Mouse (Mus musculus) testis, adult 10 weeks (tissue): ENCODE results near the gene Tlcd1. TPM values are rescaled to one million over a fixed set of nuclear protein-coding genes. Genes with fewer than 3 reads are reported as not detected.

ENCODE experiments used
- polyA plus RNA-seq: library from polyadenylated mRNA; stranded (reverse); fragments of 350-450 nt; fragmentation: Illumina TruSeq; extraction: RNeasy Lipid Tissue Mini Kit (QIAGEN cat#74804); gene quantifications from one replicate; pipeline ENCODE4 v1.2.3, GENCODE M21; 2014; ENCODE audit warnings: low read depth, low replicate concordance

Tlcd1 gene
- 44.7 TPM for polyA plus RNA-seq

DNA sequence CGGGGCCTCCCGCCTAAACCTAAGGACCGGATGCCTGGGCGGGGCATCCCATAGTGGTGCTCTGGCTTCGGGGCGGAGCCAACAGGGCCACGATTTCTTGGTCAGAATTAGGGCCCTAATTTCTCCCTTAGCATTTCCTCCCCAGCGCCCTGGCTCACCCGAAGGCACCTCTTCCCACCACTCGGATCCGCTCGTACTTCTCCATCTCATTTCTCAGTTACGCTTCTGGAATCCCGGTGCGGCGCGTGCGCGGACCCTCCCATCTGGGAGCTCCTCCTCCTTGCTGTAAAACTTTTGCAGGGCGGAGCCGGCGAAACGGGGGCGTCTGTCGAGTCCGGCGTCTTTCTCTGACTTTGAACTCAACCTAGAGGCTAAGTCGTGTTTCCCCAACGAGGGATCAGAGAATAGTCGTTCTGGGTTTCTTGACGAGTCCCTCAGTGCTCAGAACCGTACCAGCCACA, at the start of gene Tlcd1, which contains the start of gene Nek8:
Tlcd1 (plus strand) TSS at position 310 of the 461 bp plus-strand sequence.
Nek8 (minus strand) TSS at position 274 of the 461 bp plus-strand sequence.

DNA sequence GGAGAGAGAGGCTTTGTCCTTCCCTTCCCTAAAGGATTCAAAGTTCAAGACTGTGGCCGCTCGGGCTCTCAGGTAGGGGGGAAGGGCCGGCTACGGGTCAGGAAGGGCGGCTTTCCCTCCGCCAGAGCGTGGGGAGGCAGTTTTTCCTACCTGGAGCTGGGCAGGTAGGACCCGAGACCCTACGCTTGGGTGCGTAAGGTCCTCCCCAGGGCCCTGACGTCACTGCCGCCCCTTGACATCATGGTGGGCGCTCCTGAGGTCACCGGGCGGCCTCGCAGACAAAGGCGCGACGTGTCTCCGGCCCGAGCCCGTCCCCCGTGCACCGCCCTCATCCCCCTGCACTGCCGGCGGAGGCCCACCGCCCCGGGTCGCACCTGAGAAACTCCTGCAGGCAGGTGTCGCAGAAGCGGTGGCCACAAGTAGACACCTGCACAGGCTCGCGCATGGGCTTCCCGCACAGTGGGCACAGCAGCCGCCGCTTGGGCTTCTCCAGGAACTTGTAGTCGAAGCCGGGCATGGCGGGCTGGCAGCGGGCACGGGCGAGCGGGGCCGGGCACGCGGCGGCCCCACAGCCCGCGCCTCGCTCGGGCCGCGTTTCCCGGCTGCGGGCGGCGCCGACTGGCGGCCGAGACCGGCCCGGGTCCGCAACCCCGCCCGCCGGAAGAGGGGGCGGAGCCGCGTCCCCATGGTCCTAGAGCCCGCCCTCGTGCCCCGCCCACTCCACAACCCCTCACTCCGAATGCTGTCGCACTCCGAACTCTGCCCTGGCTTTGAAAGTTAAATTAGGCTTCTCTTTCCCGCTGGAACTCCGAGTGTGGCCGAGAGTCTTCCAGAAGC, 11.4 kb upstream of the Tlcd1 start, which contains the start of gene Traf4:
Traf4 (minus strand) TSS at position 666 of the 837 bp plus-strand sequence.

DNA sequence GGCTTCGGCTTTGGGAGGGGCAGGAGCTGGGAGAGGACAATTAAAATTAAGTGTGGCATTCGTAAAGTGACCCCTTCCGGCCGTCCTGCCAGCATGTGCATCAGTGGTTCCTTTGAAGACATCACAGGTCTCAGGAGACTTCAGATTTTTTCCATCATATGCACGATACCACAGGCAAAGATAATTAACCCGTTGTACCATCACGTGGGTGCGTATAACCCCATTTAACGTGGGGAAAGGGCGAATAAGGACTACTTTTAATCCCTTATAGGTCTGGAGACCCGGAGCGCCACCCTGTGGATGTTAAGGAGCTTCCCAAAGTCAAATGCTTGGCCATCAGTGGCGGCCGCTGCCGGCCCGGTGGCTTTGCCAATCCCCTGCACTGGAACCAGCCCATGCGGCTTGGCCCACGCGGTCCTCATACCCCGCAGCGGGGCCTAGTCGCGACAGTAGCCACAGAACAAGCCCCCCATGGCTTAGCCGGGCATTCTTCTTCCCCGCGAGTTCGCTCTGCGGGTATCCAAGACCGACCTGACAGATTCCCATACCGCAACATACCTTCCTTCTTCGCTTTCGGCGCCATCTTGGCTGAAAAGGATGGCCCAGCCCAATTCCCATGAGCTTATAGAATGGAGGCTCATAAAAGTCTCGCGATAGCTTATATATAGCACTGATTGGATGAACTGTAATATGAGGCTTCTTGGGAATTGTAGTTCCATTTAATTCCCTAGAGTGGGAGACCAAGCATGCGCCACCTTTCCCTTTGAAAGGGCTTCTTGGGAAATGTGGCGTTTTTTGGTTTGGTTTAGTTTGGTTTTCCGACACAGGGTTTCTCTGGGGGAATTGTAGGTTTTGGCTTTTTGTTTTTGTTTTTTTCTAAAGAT, 6.7 kb downstream of the Tlcd1 start, which contains the start of gene Rpl23a:
Rpl23a (minus strand) TSS at position 624 of the 884 bp plus-strand sequence.

DNA sequence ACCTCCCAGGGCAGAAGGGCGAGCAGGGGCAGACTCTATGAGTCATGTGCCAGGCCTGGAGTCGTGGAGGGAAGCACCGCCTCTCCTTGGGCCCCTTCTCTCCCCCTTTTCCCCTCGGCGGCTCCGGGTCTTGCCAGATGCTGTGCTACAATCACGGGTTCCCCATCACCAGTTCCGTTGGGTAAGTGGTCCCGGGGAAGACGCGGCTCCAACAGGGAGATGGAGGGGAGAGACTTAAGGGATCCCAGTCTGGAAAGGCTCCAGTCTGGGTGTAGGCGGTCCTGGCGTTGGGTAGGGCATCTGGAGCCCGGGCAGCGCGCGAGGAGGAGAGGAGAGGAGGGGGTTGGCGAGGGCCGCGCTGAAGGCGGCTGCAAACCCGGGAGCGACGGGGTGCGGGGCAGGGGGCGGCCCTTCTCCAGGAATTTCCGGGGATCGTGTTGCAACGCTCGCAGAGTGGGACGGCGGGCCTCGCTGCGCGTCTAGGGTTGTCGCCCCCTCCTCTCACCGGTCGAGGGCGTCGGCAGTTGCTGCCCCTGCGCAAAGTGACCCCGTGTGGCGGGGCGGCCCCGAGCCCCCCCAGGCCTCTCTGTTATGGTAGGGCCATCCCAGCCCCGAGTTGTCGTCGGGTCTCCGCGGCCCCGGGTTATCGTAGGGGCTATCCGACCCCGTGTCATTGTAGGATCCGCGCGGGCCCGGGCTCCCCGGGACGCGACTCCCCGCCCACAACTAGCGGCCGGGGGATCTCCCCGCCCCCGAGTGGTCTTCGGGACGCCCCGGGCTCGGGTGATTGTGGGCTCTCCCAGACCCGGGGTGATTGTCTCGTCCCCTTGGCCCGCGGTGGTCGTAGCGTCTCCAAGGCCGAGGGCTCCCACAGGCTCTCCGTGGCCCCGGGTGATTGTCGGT, 12.1 kb downstream of the Tlcd1 start, which contains the start of gene Rab34:
Rab34 (plus strand) TSS at position 100 of the 903 bp plus-strand sequence.

DNA sequence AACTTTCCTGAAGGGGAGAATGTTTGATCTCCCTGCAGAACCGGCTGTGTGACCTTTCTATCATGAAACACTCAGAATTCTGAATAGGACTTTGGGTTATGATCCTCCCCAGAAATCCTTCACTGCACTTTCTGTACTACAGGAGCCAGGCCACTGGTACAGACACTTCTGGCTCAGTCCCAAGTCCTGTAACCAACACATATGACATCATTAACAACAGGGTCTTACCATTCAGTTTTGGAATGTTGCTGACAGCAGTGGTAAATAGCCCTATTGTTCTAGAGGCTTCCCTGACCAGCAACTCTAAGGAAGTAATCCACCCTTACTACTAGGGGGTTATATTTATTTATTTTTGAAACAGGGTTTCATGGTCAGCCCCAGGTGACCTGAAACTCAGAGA, 16.6 kb downstream of the Tlcd1 start, which contains the start of gene Proca1:
Proca1 (plus strand) TSS at position 280 of the 400 bp plus-strand sequence.

Other genes starting within 250 kb of the Tlcd1 start
- gene Sez6, start 245.9 kb upstream of the Tlcd1 start, polyA plus RNA-seq: 0.08 TPM
- 10.3 TPM for gene Phf12, start 194.0 kb upstream of the Tlcd1 start, polyA plus RNA-seq
- gene Dhrs13, start 144.4 kb upstream of the Tlcd1 start, polyA plus RNA-seq: 3.7 TPM
- gene Flot2, start 138.8 kb upstream of the Tlcd1 start, polyA plus RNA-seq: 3.7 TPM
- gene Eral1, start 96.3 kb upstream of the Tlcd1 start, polyA plus RNA-seq: 4.5 TPM
- 4.6 TPM for gene Fam222b, start 82.1 kb upstream of the Tlcd1 start, polyA plus RNA-seq
- 0.08 TPM for gene Traf4, start 11.1 kb upstream of the Tlcd1 start, polyA plus RNA-seq
- gene Nek8, start within 50 bp of the Tlcd1 start, polyA plus RNA-seq: 5.8 TPM
- gene Rpl23a, start 6.9 kb downstream of the Tlcd1 start, polyA plus RNA-seq: 243 TPM
- gene Rab34, start 11.7 kb downstream of the Tlcd1 start, polyA plus RNA-seq: 2.0 TPM
- gene Proca1, start 16.7 kb downstream of the Tlcd1 start, polyA plus RNA-seq: 338 TPM
- 11.0 TPM for gene Sdf2, start 69.0 kb downstream of the Tlcd1 start, polyA plus RNA-seq
- 19.5 TPM for gene Supt6, start 69.3 kb downstream of the Tlcd1 start, polyA plus RNA-seq
- 126 TPM for gene 2610507B11Rik, start 85.0 kb downstream of the Tlcd1 start, polyA plus RNA-seq
- gene BC030499, start 114.1 kb downstream of the Tlcd1 start, polyA plus RNA-seq: 0.46 TPM
- gene Spag5, start 124.8 kb downstream of the Tlcd1 start, polyA plus RNA-seq: 48.0 TPM
- 4.2 TPM for gene Aldoc, start 146.3 kb downstream of the Tlcd1 start, polyA plus RNA-seq
- gene Pigs, start 151.7 kb downstream of the Tlcd1 start, polyA plus RNA-seq: 3.7 TPM
- 9.2 TPM for gene Unc119, start 166.8 kb downstream of the Tlcd1 start, polyA plus RNA-seq
- not detected for gene Foxn1, start 209.8 kb downstream of the Tlcd1 start, polyA plus RNA-seq
- 0.41 TPM for gene Slc13a2, start 245.5 kb downstream of the Tlcd1 start, polyA plus RNA-seq